Mouse (Mus musculus) kidney, postnatal 0 days (tissue): ENCODE measurements around the gene Ddx58. TPM values are rescaled to one million over a fixed set of nuclear protein-coding genes. Genes with fewer than 3 reads are reported as not detected.

Experiments
- ATAC-seq: fragments of 200-750 bp; cut with Nextera tagmentation; replicated peaks from 2 replicates; pipeline ENCODE4 v1.8.0; 2017; ENCODE audit warnings: low read depth, moderate number of reproducible peaks, moderate TSS enrichment, moderate library complexity; ENCODE audit not compliant: low FRiP score
- DNase-seq: peaks from one replicate; pipeline ENCODE4 v3.0.0-alpha.2; 2016; ENCODE audit warnings: low spot score
- H3K27ac ChIP-seq: fragments of 300-500 bp; sonication (generic); 2 replicates; pipeline ENCODE4 v1.5.1; 2014; ENCODE audit warnings: mild to moderate bottlenecking
- H3K27me3 ChIP-seq: fragments of 300-500 bp; sonication (generic); 2 replicates; pipeline ENCODE4 v1.6.1; 2014; ENCODE audit warnings: low read length, mixed read lengths; ENCODE audit not compliant: insufficient read depth
- H3K36me3 ChIP-seq: fragments of 300-500 bp; sonication (generic); 2 replicates; pipeline ENCODE4 v1.6.1; 2014; ENCODE audit warnings: low read length, mixed read lengths; ENCODE audit not compliant: insufficient read depth
- H3K4me1 ChIP-seq: fragments of 300-500 bp; sonication (generic); replicated peaks from 2 replicates; pipeline ENCODE4 v1.6.1; 2014; ENCODE audit warnings: antibody characterized with exemption, low read length, mixed read lengths; ENCODE audit not compliant: insufficient read depth
- H3K4me2 ChIP-seq: fragments of 300-500 bp; sonication (generic); 2 replicates; pipeline ENCODE4 v1.6.1; 2014; ENCODE audit warnings: mild to moderate bottlenecking, low read length, moderate library complexity, mixed read lengths
- H3K4me3 ChIP-seq: fragments of 300-500 bp; sonication (generic); replicated peaks from 2 replicates; pipeline ENCODE4 v1.5.1; 2014; ENCODE audit warnings: low read depth, low read length
- H3K9ac ChIP-seq: fragments of 300-500 bp; sonication (generic); 2 replicates; pipeline ENCODE4 v1.6.1; 2014; ENCODE audit warnings: low read depth, low read length
- H3K9me3 ChIP-seq: fragments of 300-500 bp; sonication (generic); replicated peaks from 2 replicates; pipeline ENCODE4 v1.6.1; 2016; ENCODE audit warnings: low read length, inconsistent platforms, mixed read lengths
- CTCF ChIP-seq: IDR thresholded peaks from 2 replicates; pipeline ENCODE4 v1.5.1; 2016; ENCODE audit warnings: antibody characterized with exemption, low read depth, mild to moderate bottlenecking, moderate library complexity
- WGBS: fragments of 180-500 bp; shearing (Covaris S2); extraction: QIAGEN DNeasy Blood & Tissue Kit; methylation state at CpG from one replicate; pipeline ENCODE4 v1.1.7; 2014; 5-methylcytosine and 5-hydroxymethylcytosine counted together
- polyA plus RNA-seq: library from polyadenylated mRNA; unstranded; fragments of >200 nt; fragmentation: Nextera tagmentation; extraction: Ambion mirVana; gene quantifications from 2 replicates; pipeline ENCODE4 v1.2.1, GENCODE M21; 2015

Gene Ddx58
- polyA plus RNA-seq, 1 experiment from 2014 or later = 14.0 TPM

- peak overlapping the region; percentile 75; the same call in 1 of the 2 replicates for H3K27ac ChIP-seq
- ATAC-seq = peak; percentile 97
Observed at GRCm38 (mm10) chr4:40181681-40182080, 57.9 kb downstream of the Ddx58 start.

GRCm38 (mm10) chr4:40180046-40180445, 59.6 kb downstream of the Ddx58 start:
- TF ChIP-seq CTCF = no peak

More at GRCm38 (mm10) chr4:40181681-40182080, 57.9 kb downstream of the Ddx58 start:
- Histone ChIP-seq H3K9me3 (no peaks in the 10 kb centered on the region), H3K36me3 (peaks cover 40% of the 10 kb centered on the region), H3K4me3 (no peak overlapping the region), H3K9ac (no peak overlapping the region), H3K4me2 (no peak overlapping the region), H3K27me3 (no peaks in the 10 kb centered on the region), H3K4me1 (no peaks in the 10 kb centered on the region)
- no peak for TF ChIP-seq CTCF
- DNase-seq = peak; percentile 2
- WGBS = 82% methylated on average over 8 of the region's 8 CpGs

GRCm38 (mm10) chr4:40178584-40178983, 61.0 kb downstream of the Ddx58 start:
- H3K4me2 ChIP-seq = no peak overlapping the region
- WGBS = 94% methylated on average over 17 of the region's 17 CpGs
- no peaks in the 10 kb centered on the region for H3K9me3 ChIP-seq
- ATAC-seq = no peak
- peaks cover 36% of the 10 kb centered on the region; the same call in 1 of the 2 replicates for H3K36me3 ChIP-seq
- H3K4me3 ChIP-seq = no peak overlapping the region
- TF ChIP-seq CTCF = no peak
- H3K4me1 ChIP-seq = no peaks in the 10 kb centered on the region
- no peak overlapping the region for H3K9ac ChIP-seq
- DNase-seq = no peak
- H3K27ac ChIP-seq = no peak overlapping the region
- H3K27me3 ChIP-seq = no peaks in the 10 kb centered on the region

More at GRCm38 (mm10) chr4:40180046-40180445, 59.6 kb downstream of the Ddx58 start:
- DNase-seq (no peak), ATAC-seq (0 out of 2 replicates have a peak, but pooled peaks have one; percentile 11)
- peaks cover 45% of the 10 kb centered on the region for H3K36me3 ChIP-seq
- H3K4me1 ChIP-seq = no peaks in the 10 kb centered on the region
- no peak overlapping the region for H3K4me3 ChIP-seq
- WGBS = 93% methylated on average over 6 of the region's 6 CpGs
- H3K27me3 ChIP-seq = no peaks in the 10 kb centered on the region
- no peak overlapping the region for H3K4me2 ChIP-seq
- no peak overlapping the region for H3K9ac ChIP-seq
- H3K9me3 ChIP-seq = no peaks in the 10 kb centered on the region
- peak overlapping the region; percentile 68; the same call in 1 of the 2 replicates for H3K27ac ChIP-seq

GRCm38 (mm10) chr4:40174321-40174720, 65.3 kb downstream of the Ddx58 start:
- Histone ChIP-seq H3K27me3 (no peaks in the 10 kb centered on the region), H3K9ac (no peak overlapping the region), H3K4me1 (no peaks in the 10 kb centered on the region), H3K9me3 (no peaks in the 10 kb centered on the region), H3K36me3 (peaks cover 30% of the 10 kb centered on the region; the same call in 1 of the 2 replicates), H3K4me3 (no peak overlapping the region), H3K27ac (no peak overlapping the region), H3K4me2 (no peak overlapping the region)
- no peak for TF ChIP-seq CTCF
- WGBS = 54% methylated on average over 4 of the region's 4 CpGs
- DNase-seq = no peak
- ATAC-seq = no peak

GRCm38 (mm10) chr4:40172336-40172735, 67.3 kb downstream of the Ddx58 start:
- no peak for TF ChIP-seq CTCF
- Histone ChIP-seq H3K4me2 (no peak overlapping the region), H3K36me3 (peaks cover 31% of the 10 kb centered on the region; the same call in 1 of the 2 replicates), H3K9ac (no peak overlapping the region), H3K4me3 (no peak overlapping the region), H3K27ac (no peak overlapping the region), H3K9me3 (no peaks in the 10 kb centered on the region), H3K27me3 (no peaks in the 10 kb centered on the region), H3K4me1 (no peaks in the 10 kb centered on the region)
- ATAC-seq (no peak), DNase-seq (no peak)
- 94% methylated on average over 2 of the region's 2 CpGs for WGBS

- WGBS = 89% methylated on average over 4 of the region's 4 CpGs
Observed at GRCm38 (mm10) chr4:40171477-40171876, 68.2 kb downstream of the Ddx58 start.

GRCm38 (mm10) chr4:40163646-40164045, 76.0 kb downstream of the Ddx58 start:
- Histone ChIP-seq H3K4me2 (no peak overlapping the region), H3K27me3 (no peaks in the 10 kb centered on the region), H3K4me1 (no peaks in the 10 kb centered on the region), H3K9me3 (no peaks in the 10 kb centered on the region), H3K27ac (no peak overlapping the region), H3K4me3 (no peak overlapping the region), H3K9ac (no peak overlapping the region), H3K36me3 (peaks cover 10% of the 10 kb centered on the region; the same call in 1 of the 2 replicates)
- 82% methylated on average over 10 of the region's 10 CpGs for WGBS
- DNase-seq = no peak
- no peak for TF ChIP-seq CTCF
- no peak for ATAC-seq

More at GRCm38 (mm10) chr4:40171477-40171876, 68.2 kb downstream of the Ddx58 start:
- no peaks in the 10 kb centered on the region for H3K9me3 ChIP-seq
- no peak overlapping the region for H3K27ac ChIP-seq
- no peak for TF ChIP-seq CTCF
- H3K4me1 ChIP-seq = no peaks in the 10 kb centered on the region
- ATAC-seq (no peak), DNase-seq (no peak)
- H3K4me3 ChIP-seq = no peak overlapping the region
- H3K9ac ChIP-seq = no peak overlapping the region
- H3K4me2 ChIP-seq = no peak overlapping the region
- no peaks in the 10 kb centered on the region for H3K27me3 ChIP-seq
- peaks cover 32% of the 10 kb centered on the region; the same call in 1 of the 2 replicates for H3K36me3 ChIP-seq
